Mouse (Mus musculus): ENCODE measurements around the gene Mtus2. TPM values are rescaled to one million over a fixed set of nuclear protein-coding genes. Genes with fewer than 3 reads are reported as not detected.
"Not testable (repeated sequence)": the region's sequence is repeated elsewhere in the genome, so short reads cannot be mapped to it uniquely, and the experiment has no call there.

Mtus2 gene
- 2.3 and 5.4 TPM in 2 replicates for total RNA-seq (2015; ENCODE audit: low replicate concordance)
- not detected in 2 replicates for total RNA-seq (2017; ENCODE audit: low replicate concordance)

DNA sequence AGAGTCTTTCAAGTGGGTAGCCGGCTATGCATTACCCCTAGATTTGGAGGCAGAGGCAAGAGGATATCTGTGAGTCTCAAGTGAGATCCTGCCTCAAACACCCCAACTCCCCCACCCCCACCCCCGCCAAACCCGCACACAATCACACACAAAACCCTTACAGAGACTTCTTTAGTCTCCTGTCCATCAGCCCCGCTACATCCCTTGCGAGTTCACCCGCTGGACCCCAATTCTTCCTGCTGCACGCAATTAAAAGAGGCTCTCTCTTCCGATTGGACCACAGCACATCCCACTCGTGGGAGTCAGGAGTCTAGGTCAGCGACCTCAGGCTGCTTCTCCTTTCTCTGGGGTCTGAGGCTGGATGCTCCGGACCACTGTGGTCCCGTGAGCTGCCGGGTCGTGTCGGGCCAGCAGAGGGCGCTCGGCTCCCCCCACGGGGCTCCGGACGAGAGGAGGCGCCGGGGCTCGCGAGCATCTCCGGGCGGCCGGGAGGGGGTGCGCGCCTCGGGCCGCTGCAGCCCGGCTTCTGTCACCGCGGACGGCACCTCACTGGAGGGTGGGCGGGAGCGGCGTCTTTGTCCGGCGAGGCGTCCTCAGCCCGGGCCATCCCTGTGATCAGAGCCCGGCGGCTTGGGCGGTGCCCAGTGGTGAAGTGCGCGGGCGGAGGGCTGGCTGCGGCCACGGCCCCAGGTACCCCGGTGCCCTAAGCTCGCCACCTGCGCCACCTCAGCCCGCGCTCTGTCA lies at the start of gene Mtus2:
Mtus2 (plus strand) TSS at position 500 of the 744 bp plus-strand sequence.
- ATAC-seq (replicated peaks; ENCODE audit: low FRiP score, poor library complexity, severe bottlenecking) = peak; percentile 52; the same call in 1 of the 2 replicates

DNA sequence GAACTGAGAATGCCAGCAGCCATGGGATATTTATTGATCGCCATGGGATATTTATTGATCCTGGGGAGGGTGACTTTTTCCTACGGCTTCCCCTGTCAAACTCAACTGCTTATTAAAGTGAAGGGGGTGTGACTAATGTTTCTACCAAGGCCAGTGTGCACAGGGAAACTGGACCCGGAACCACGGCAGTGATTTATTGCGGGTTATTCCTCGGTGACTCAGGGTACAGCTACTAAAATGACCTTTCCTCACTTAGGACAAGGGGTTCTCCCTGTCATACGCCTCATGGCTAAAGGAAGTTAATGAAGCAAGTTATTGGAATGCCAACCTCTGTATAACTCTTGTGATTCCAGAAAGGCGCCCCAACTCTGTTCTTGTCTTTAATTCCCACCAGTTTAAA lies 49.3 kb upstream of the Mtus2 start:
- ATAC-seq (replicated peaks; ENCODE audit: low FRiP score, poor library complexity, severe bottlenecking) = no peak

DNA sequence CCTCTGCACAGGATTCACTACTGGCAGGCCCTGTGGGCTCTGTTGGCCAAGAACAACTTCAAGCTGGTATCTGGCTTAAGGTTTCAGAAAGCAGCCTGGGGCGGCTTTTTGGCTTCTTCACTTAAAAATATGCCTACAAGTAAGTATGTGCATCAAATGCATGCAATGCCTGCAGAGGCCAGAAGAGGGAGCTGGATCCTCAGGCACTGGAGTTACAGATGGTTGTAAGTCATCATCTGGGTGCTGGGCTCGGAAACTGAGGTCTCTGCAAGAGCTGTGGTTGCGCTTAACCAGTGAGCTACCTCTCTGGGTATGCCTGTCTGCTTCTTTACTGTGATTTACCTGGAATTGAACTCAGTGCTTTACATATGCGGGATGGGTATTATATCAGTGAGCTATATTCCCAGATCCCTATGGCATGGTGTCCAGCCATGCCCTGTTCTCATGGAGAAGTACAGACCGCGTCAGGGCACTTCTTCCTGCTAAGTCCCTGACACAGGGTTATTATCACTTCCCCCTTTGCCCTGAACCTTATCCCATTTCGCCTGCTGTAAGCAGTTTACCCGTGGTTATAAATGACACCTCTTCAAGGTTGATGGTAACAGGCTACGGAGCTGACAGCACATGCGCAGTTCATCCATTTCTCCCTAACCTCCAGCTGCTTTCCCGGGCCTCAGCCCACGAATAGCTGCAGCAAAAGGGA lies 46.2 kb upstream of the Mtus2 start:
- ATAC-seq (replicated peaks; ENCODE audit: low FRiP score, poor library complexity, severe bottlenecking) = peak; percentile 51; the same call in 1 of the 2 replicates

DNA sequence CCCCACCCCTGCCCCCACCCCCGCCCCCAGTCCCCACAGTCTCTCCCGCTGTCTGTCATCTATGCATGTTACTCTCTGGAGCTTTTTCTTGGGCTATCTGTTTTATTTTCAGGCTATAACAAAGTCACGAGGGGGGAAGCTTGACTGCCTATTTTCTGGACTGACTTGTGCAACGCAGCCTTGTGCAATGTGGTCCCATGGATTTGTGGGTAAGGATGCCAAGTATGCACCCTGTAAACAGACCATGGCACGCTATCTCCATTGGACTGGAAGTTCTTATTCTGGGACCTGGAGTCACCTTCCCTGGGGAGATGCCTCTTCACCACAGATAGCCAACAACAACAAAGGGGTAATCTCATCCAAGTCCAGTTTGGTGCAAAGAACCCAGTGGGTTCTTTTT lies 45.4 kb upstream of the Mtus2 start:
- ATAC-seq (replicated peaks; ENCODE audit: low FRiP score, poor library complexity, severe bottlenecking) = no peak

DNA sequence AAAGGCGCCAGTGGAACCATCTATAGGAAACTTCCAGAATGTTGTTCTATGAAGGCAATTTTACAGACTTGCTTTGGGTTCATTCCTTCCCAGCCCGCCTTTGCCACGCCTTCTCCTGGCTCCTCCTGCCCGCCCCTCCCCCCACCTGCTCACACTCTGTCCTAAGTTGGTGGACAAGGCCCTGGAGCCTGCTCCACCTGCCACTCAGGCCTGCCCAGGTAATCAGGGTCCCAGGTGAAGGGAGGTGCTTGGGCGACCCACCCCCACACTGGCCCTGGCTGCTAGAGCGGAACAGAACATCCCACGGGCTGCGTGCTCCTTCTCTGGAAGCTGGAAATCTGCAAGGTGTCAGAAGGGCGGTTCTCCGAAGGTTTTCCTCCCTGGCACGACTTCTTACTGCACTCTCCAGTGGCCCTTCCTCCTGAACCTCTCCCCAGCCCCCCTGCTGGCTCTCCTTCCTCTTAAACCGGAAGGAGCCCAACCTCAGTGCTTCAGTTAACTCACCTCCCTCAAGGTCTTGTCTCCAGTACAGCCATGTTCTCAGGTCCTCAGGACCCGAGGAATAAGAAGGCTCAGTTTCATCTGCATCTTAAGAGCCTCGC lies 43.8 kb upstream of the Mtus2 start:
- no peak for ATAC-seq (replicated peaks; ENCODE audit: low FRiP score, poor library complexity, severe bottlenecking)

DNA sequence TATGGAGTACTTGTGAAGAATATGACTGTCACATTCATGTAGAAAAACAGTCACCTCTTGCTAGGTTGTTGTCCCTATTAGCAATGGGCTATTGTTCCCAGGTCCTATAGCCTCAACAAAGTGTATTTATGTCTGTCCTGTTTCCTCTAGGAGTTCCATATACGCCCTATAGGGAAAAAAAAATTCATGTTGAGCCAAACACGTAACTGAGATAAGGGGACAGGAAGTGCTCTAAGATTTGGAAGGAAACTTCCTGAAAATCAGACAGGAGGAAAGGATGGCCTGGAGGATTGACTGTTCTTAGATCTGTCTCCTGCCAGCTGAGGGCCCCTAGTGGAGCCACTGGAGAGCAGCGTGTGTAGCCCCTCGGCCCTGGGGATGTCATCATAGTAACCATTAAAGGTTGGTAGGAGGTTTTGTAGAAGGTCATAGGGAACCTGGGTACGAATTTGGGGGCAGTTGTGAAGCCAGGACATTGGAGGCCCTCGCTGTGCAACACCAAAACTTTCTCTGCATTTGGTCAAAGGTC lies 42.0 kb upstream of the Mtus2 start:
- ATAC-seq (replicated peaks; ENCODE audit: low FRiP score, poor library complexity, severe bottlenecking) = no peak

DNA sequence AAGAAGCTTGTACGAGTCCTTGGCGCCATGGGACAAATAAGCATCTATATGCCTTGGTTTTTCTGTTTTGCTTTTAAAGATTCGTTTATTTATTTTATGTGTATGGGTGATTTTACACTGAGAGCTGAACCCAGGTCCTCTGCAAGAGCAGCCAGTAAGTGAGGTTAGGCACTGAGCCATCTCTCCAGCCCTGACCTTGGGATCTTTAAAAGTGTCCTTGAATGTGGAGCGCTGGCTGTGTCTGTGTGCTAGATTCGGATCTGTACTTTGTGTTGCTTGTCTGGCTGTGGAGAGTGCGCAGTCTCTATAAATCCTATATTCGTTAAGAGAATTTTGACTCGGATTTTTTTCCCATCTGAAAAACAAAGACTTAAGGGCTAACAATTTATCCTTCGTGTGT lies 40.9 kb upstream of the Mtus2 start:
- ATAC-seq (replicated peaks; ENCODE audit: low FRiP score, poor library complexity, severe bottlenecking) = no peak

DNA sequence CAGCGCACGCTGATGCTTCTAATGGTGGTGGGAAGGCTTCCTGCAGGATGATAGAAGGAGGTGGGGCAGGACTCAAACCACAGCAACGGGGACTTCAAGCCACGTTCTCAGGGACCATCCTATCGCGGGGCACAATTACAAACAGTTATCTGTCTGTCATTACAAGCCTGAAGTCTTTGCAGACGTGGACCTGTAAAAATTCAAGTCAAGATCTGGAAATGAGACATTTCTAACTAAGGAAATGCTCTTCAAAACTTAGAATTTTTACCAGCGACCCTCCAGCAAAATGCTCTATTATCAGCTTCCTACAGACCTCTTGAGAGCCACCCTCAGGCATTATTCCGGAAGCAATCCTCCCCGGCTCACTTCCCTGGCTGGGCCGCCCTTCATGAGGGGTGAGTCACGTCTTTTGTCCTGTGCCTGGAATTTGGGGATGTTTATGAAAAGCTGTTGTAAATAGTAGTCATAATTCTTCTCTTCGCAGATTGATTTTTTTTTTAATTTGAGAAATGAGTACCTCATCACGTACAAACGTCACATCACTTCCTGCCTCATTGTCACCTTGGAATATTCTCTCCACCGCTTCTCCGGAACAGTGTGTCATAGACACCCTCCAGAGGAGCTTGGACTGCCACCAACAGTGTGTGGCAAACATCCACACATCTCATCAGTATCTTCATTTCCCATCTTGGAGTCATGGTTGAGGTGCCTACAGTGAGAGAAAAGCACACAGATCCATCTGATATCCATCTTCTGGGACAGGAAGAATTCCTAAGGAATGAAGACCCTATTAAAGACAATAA lies 38.9 kb upstream of the Mtus2 start:
- ATAC-seq (replicated peaks; ENCODE audit: low FRiP score, poor library complexity, severe bottlenecking) = no peak

DNA sequence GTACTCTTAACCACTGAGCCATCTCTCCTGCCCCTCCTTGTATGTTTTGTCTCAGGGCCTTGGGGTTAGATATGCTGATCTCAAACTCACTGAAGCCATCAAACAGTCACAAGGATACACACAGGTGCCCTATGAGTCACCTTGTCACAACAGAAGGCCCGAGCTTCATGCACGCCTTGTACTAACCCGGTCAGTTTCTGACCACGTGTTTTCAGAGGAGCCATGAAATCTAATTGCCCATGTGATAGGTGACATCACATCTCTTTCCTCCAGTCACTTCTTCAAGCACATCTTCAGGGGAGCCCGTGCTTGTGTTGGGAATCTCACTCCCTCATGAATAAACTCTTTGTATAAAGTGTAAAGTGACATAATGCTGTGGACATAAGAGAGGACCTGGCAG lies 32.5 kb upstream of the Mtus2 start:
- no peak for ATAC-seq (replicated peaks; ENCODE audit: low FRiP score, poor library complexity, severe bottlenecking)

DNA sequence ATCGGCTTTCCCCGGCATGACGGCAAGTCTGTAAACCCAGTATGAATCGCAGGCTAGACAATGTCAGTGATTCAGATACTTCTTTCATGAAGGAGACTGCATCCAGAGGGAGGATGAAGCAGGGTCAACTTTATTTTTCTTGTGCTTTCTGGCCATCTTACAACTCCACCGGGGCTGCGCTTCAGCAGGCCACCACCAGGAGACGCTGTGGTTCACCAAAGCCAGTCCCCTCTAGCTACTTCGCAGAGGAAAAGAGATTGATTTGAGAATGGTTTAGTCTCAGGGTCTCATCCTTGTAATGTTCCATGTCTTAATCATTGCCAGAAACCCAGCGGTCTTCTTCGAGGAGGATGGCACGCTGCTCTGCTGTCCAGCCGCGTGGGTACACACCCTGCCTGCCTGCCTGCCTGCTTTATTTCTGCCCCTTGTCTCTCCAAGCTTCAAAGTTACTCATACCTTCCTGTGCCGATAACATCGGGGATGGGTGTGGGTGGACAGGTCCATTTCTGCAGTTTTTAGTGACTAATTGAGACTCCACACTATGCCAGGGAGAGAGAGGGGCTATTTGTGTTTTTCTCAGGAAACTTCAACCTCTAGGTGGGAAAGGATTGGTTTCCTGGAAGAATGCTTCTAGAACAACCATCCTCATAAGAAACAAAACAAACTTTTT lies 31.1 kb upstream of the Mtus2 start:
- ATAC-seq (replicated peaks; ENCODE audit: low FRiP score, poor library complexity, severe bottlenecking) = peak; percentile 60; the same call in 1 of the 2 replicates

DNA sequence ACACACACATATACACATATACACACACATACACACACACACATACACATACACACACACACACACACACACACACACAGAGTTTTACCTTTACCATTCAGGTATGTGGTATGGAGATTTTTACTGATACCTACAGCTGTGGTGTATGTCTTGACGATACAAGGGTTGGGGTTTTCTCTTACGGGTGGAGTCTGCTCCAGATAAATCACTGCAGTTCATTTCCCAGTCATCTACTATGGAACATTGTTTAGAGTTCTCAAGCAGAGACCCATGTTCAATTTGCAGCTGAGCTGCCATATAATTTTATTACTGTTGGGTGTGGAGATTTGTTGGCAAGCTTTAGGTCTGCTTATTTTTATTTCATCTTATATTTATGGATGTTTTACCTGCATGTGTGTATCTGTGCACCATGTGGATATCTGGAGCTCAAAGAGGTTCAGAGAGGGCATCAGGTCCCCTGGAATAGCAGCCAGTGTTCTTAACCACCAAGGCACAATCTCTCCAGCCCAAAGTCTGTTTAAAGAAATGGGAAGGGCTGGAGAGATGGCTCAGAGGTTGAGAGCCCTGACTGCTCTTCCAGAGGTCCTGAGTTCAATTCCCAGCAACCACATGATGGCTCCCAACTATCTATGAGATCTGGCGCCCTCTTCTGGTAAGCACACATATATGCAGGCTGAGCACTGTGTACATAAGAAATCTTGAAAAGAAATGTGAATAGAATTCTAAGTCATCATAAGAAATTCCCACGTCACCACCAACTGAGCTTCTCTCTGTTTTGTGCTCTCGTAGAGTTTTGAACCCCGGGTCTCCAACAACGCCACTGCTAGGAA lies 28.2 kb upstream of the Mtus2 start:
- no peak for ATAC-seq (replicated peaks; ENCODE audit: low FRiP score, poor library complexity, severe bottlenecking)

DNA sequence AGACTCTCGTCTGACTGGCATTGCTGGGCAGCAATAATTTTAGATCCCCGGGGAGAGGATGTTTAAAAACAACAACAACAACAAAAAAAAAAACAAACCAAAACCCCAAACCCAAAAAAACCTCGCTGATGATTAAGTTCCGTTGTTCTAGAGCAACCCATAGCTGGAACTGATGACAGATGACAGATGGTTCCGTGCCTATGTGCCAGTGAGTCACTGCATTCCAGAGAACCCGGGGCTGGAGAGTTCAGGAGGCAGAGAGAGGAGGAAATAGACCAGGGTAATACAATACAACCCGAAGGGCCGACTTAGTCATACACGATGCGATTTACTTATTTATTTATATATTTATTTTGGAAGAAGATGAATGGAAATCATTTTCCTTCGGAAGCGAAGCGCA lies 22.0 kb upstream of the Mtus2 start:
- no peak for ATAC-seq (replicated peaks; ENCODE audit: low FRiP score, poor library complexity, severe bottlenecking)

DNA sequence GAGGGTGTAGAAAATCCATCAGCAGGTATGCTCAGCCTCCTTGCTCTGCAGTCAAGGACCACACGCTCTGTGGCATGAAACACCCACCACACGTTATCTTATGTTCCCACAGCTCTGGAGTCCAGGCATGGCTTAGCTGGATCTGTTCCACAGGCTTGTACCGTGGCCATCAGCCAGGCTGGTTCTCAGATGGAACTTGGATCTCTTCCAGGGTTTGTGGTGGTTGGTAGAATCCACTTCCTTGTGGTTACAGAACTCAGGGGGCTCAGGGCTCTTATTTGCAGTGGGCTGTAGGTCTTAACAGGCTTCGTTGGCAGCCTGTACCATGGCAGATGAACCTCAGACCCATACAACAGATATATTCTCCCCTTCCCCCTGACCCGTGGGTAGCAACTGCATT lies 17.9 kb upstream of the Mtus2 start:
- ATAC-seq (replicated peaks; ENCODE audit: low FRiP score, poor library complexity, severe bottlenecking) = no peak

DNA sequence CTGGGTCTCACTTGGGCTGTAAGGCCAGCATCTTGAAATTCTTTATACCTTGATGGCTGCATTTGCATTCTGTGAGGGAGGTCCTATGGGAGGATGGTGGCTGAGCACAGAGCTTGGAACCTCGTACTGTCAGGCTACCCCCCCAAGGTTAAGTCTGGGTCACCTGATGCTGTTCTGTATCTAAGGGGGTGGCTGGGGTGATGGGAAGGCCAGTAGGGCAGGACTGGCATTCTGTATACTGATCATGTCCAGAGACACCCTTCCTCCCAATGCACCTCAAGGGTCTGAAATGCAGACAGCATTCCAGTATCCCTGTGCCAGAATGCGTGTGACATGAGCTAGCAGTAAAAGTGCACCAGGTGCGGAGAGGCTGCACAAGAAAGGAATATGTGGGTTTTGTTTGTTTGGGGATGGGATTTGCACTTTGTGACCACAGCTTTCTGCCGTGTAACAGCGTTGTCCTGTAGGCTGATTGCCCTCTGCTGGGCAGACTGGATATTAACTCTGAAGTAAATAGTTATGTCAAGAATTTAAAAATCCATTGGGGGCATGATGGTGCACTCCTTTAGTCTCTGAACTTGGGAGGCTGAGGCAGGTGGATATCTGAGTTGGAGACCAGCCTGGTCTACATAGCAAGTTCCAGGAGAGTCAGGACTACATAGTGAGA lies 12.0 kb upstream of the Mtus2 start:
- ATAC-seq (replicated peaks; ENCODE audit: low FRiP score, poor library complexity, severe bottlenecking) = no peak

DNA sequence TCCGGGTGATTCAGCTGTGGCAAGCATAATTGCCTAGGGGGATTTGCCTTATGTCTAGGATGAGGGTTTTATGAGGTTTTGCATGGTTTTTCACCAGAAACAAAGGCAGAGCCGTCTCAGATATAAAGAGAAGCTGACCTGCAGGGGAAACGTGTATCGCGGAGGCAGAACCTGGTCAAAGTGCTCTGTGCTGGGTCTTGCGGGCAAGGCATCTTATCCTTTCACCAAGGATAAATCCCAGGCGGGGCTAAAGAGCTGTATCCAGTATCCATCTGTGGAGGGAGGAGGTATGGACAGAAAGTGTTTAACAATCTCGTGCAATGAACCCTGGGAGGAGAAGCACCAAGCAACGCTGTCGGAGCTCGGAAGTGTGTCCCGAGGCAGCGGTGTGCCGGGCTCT lies 7.2 kb upstream of the Mtus2 start:
- ATAC-seq (replicated peaks; ENCODE audit: low FRiP score, poor library complexity, severe bottlenecking) = no peak

DNA sequence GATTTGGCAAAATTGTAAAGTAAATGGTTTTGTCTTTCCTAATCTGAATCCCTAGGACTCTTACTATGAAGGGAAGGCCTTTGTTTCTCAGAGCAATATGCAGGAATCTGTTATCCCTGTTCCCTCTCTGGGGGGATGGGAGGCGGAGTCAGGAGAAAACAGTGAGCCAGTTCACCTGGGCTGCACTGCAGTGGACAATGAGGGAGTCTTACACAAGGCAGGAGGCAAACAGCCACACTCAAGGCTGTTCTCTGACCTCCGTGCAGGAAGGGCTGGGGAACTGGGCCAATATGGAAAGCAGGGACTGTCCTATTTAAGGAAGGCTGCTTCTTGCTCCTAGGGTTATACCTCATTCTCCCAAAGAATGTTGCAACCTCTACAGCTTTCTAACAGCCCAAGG lies 5.4 kb upstream of the Mtus2 start:
- no peak for ATAC-seq (replicated peaks; ENCODE audit: low FRiP score, poor library complexity, severe bottlenecking)

DNA sequence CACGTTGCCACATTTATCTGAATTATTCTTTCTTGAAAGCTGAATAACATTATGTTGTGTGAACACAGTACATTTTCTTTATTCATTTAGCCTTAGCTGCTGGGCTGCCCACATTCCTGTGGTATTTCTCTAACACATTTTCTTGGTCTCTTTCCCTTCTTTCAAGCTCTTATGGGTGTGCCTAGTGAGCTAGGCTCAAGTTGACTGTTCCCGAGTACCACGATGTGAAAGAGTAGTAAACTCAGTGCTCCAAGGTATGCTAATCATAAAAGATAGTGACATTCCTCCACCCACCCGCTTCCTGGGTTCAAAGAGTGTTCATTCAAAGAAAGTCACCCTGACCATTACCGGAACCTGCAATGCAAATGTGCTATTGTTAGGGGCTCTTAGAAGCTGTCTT lies 3.9 kb upstream of the Mtus2 start:
- ATAC-seq (replicated peaks; ENCODE audit: low FRiP score, poor library complexity, severe bottlenecking) = not testable (repeated sequence)

DNA sequence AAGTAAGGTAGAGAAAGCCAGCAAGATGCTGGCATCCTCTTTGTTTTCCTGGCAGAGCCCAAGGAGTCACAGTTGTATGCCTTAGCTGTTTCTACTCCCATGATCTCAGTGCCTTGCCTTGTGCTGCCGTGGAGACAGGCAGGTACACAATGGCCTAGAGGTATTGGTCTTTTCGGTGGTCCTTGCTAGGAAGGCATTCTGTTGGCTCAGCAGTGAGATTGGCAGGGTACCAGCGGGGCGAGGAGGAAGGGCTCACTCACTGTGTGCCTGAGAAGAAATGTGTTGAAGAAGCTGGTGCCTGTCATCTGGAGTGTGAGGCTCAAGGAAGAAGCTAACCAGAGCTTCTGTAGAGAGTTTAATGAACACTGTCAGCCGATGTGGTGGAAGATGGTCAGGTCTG lies 1.4 kb upstream of the Mtus2 start:
- ATAC-seq (replicated peaks; ENCODE audit: low FRiP score, poor library complexity, severe bottlenecking) = no peak
